In the genomic region with DNA sequence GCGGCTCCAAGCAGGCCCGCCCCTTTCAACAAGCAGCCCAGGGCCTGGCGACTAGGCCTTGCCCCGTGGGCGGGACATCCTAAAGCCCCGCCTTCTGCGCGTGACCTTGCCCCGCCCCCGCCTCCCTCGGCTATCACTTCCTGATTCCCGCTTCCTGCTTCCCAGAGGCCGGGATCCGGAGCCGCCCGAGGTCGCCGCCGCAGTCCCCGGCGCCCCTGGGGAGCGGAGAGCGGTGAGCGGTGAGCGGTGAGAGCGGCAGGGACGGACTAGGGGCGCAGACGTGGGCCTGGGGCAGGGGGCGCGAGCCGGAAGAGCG, we compare ENCODE assay signal across 8 mouse cellular contexts. TPM values are rescaled to one million over a fixed set of nuclear protein-coding genes. Genes with fewer than 3 reads are reported as not detected.
A peak's percentile ranks its signal among the peaks of the same experiment; 100 is the strongest.
DNase-seq lines count a peak whose midpoint lies in the region; ATAC-seq lines count a peak whose summit lies in the region.

Gene Coro1b, plus strand, starts transcription at position 129 of the 316 bp plus-strand sequence.

- H3K4me2 ChIP-seq in forebrain, embryonic 11.5 days (ENCODE audit: low read depth, low read length, severe bottlenecking) = peak within 1 kb of the TSS; percentile 83
- peak within 1 kb of the TSS; percentile 76 for H3K4me2 ChIP-seq in heart, embryonic 16.5 days (ENCODE audit: low read depth, low read length)
- peak within 1 kb of the TSS; percentile 85 for H3K4me2 ChIP-seq in liver, embryonic 15.5 days
- H3K4me2 ChIP-seq in neural tube, embryonic 12.5 days (replicated peaks) = peak within 1 kb of the TSS; percentile 72

- no peaks in the 10 kb centered on the region; the same call in 1 of the 2 replicates for H3K9me3 ChIP-seq in forebrain, embryonic 11.5 days (ENCODE audit: control insufficient read depth, low read length)
- no peaks in the 10 kb centered on the region; the same call in 1 of the 2 replicates for H3K9me3 ChIP-seq in heart, embryonic 16.5 days (replicated peaks; ENCODE audit: control insufficient read depth, low read length)
- H3K9me3 ChIP-seq in liver, embryonic 15.5 days (replicated peaks) = no peaks in the 10 kb centered on the region
- H3K9me3 ChIP-seq in neural tube, embryonic 12.5 days = no peaks in the 10 kb centered on the region

- 0% methylated on average over 32 of the region's 33 CpGs for WGBS in forebrain, embryonic 11.5 days
- WGBS in heart, embryonic 16.5 days = under 1% methylated on average over 33 of the region's 33 CpGs
- WGBS in liver, embryonic 15.5 days (ENCODE audit: insufficient replicate concordance) = under 1% methylated on average over 33 of the region's 33 CpGs
- under 1% methylated on average over 33 of the region's 33 CpGs for WGBS in neural tube, embryonic 12.5 days

- no peaks in the 10 kb centered on the region for H3K27me3 ChIP-seq in forebrain, embryonic 11.5 days (ENCODE audit: control insufficient read depth, insufficient read depth, low read length)
- no peaks in the 10 kb centered on the region for H3K27me3 ChIP-seq in heart, embryonic 16.5 days (ENCODE audit: control insufficient read depth, insufficient read depth, low read length)
- no peaks in the 10 kb centered on the region for H3K27me3 ChIP-seq in liver, embryonic 15.5 days
- no peaks in the 10 kb centered on the region for H3K27me3 ChIP-seq in neural tube, embryonic 12.5 days (replicated peaks)

- no peaks in the 10 kb centered on the region for H3K36me3 ChIP-seq in forebrain, embryonic 11.5 days (ENCODE audit: control insufficient read depth, insufficient read depth, low read length)
- H3K36me3 ChIP-seq in heart, embryonic 16.5 days (ENCODE audit: control insufficient read depth, insufficient read depth) = peaks cover 12% of the 10 kb centered on the region
- H3K36me3 ChIP-seq in liver, embryonic 15.5 days (replicated peaks) = peaks cover 33% of the 10 kb centered on the region
- peaks cover 35% of the 10 kb centered on the region for H3K36me3 ChIP-seq in neural tube, embryonic 12.5 days

- no peak within 1 kb of the TSS for H3K27ac ChIP-seq in forebrain, embryonic 11.5 days (ENCODE audit: low read depth, low read length)
- H3K27ac ChIP-seq in heart, embryonic 16.5 days (ENCODE audit: low read length) = peak within 1 kb of the TSS; percentile 82
- peak within 1 kb of the TSS; percentile 79 for H3K27ac ChIP-seq in liver, embryonic 15.5 days (replicated peaks)
- H3K27ac ChIP-seq in neural tube, embryonic 12.5 days = no peak within 1 kb of the TSS

- H3K4me3 ChIP-seq in forebrain, embryonic 11.5 days (ENCODE audit: low read depth, low read length) = peak within 1 kb of the TSS; percentile 89
- peak within 1 kb of the TSS; percentile 83 for H3K4me3 ChIP-seq in heart, embryonic 16.5 days (ENCODE audit: low read length)
- peak within 1 kb of the TSS; percentile 79 for H3K4me3 ChIP-seq in liver, embryonic 15.5 days (replicated peaks)
- H3K4me3 ChIP-seq in neural tube, embryonic 12.5 days = peak within 1 kb of the TSS; percentile 78

- peak; percentile 86 to 87 for DNase-seq in CD8-positive naive resting alpha-beta T cell, adult 2 months (ENCODE audit: low read depth in 2 of 2, low spot score in 2 of 2)
- DNase-seq in c-Kit-positive CD71-negative TER-119-negative erythroid progenitor cells, embryonic 14.5 days (ENCODE audit: low read depth) = peak; percentile 81
- DNase-seq in forebrain, embryonic 11.5 days (ENCODE audit: low spot score) = peak; percentile 98
- DNase-seq in kidney, postnatal 36 days = peak; percentile 98 to 99
- DNase-seq in telencephalon, adult 2 months (ENCODE audit: low read depth, low spot score) = peak; percentile 85

- H3K9ac ChIP-seq in forebrain, embryonic 11.5 days (ENCODE audit: low read length) = peak within 1 kb of the TSS; percentile 86
- H3K9ac ChIP-seq in heart, embryonic 16.5 days (ENCODE audit: low read length) = peak within 1 kb of the TSS; percentile 95
- H3K9ac ChIP-seq in liver, embryonic 15.5 days = peak within 1 kb of the TSS; percentile 86
- peak within 1 kb of the TSS; percentile 83 for H3K9ac ChIP-seq in neural tube, embryonic 12.5 days

- H3K4me1 ChIP-seq in forebrain, embryonic 11.5 days (replicated peaks; ENCODE audit: control insufficient read depth, insufficient read depth, low read length) = peaks cover 7% of the 10 kb centered on the region
- H3K4me1 ChIP-seq in heart, embryonic 16.5 days (ENCODE audit: control insufficient read depth, insufficient read depth, low read length) = peaks cover 12% of the 10 kb centered on the region
- H3K4me1 ChIP-seq in liver, embryonic 15.5 days (replicated peaks) = peaks cover 52% of the 10 kb centered on the region
- H3K4me1 ChIP-seq in neural tube, embryonic 12.5 days = peaks cover 17% of the 10 kb centered on the region

- peak; percentile 98 for ATAC-seq in forebrain, embryonic 11.5 days (replicated peaks; ENCODE audit: low FRiP score)
- peak; percentile 94 for ATAC-seq in heart, embryonic 16.5 days (replicated peaks; ENCODE audit: extremely low read depth, insufficient read depth, low FRiP score)
- ATAC-seq in liver, embryonic 15.5 days (ENCODE audit: insufficient read depth) = peak; percentile 86
- ATAC-seq in neural tube, embryonic 12.5 days (ENCODE audit: low FRiP score, low read depth) = peak; percentile 94

RNA-seq across cellular contexts. Expression of gene Coro1b, which starts in this region (rescaled TPM):
- 119 and 128 TPM in 2 replicates for polyA plus RNA-seq in forebrain, embryonic 11.5 days (2014; fragmentation: Nextera tagmentation; extraction: Ambion mirVana)
- 133 and 134 TPM in 2 replicates for polyA plus RNA-seq in heart, embryonic 16.5 days (2015; fragmentation: Nextera tagmentation; extraction: Ambion mirVana)
- 71.8 and 77.5 TPM in 2 replicates for polyA plus RNA-seq in liver, embryonic 15.5 days (2015; fragmentation: Nextera tagmentation; extraction: Ambion mirVana)
- 128 and 131 TPM in 2 replicates for polyA plus RNA-seq in neural tube, embryonic 12.5 days (2016; fragmentation: Nextera tagmentation; extraction: Ambion mirVana)

Comparison
In these comparisons a context has a peak if more than half of its experiments do, and no peak if none do; other contexts are left out.
1. H3K27ac ChIP-seq: peak in heart, embryonic 16.5 days (single experiment) and liver, embryonic 15.5 days (single experiment); none in forebrain, embryonic 11.5 days (single experiment) and neural tube, embryonic 12.5 days (single experiment).
2. Peak in every context shown above with its lines, with median percentiles within 50 percentile points of each other: DNase-seq, ATAC-seq, H3K4me2 ChIP-seq, H3K4me3 ChIP-seq and H3K9ac ChIP-seq.